Mouse (Mus musculus): ENCODE data around the gene Olfr399. TPM values are rescaled to one million over a fixed set of nuclear protein-coding genes. Genes with fewer than 3 reads are reported as not detected.

The Olfr399 gene
- 0.18 TPM in 1 of 2 replicates, not detected in the other for polyA plus RNA-seq (2012; ENCODE audit: low replicate concordance)

GRCm38 (mm10) chr11:74056451-74056850 lies at the start of gene Olfr399, which contains the start of gene Olfr139:
Gene Olfr399 (minus strand): TSS chr11:74056615.
Gene Olfr139 (minus strand): TSS chr11:74056551.

DNA sequence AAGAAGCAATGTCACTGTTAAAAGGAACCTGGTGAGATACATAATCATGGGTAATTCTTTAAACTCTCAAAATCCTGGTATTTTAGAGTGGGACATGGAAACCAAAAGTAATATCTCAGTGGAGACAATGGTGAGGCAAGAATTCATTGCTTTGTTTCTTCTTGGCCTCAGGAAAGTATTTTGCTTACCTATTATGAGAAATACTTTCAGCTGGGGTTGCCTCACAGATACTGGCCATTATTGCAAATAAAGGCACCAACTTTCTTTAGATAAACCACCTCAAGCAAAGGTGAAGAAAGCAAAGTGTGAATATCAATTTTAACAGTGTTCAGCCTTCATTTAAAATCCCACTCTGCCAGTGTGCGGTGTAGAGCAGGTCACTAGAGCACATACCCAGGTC lies 13.2 kb upstream of the Olfr399 start, which contains the start of gene Zfp616:
Gene Zfp616 (plus strand): TSS at position 301 of the 400 bp plus-strand sequence.

Other genes starting within 250 kb of the Olfr399 start
- not detected in 2 replicates for gene Olfr392, start 239.6 kb downstream of the Olfr399 start, polyA plus RNA-seq (2012; ENCODE audit: low replicate concordance)
- not detected in 2 replicates for gene Olfr393, start 205.2 kb downstream of the Olfr399 start, polyA plus RNA-seq (2012; ENCODE audit: low replicate concordance)
- not detected in 2 replicates for gene Olfr394, start 165.8 kb downstream of the Olfr399 start, polyA plus RNA-seq (2012; ENCODE audit: low replicate concordance)
- gene Olfr395, start 147.3 kb downstream of the Olfr399 start, polyA plus RNA-seq (2012; ENCODE audit: low replicate concordance) = not detected in 2 replicates
- not detected in 2 replicates for gene Olfr23, start 119.9 kb downstream of the Olfr399 start, polyA plus RNA-seq (2012; ENCODE audit: low replicate concordance)
- gene Olfr397, start 95.8 kb downstream of the Olfr399 start, polyA plus RNA-seq (2012; ENCODE audit: low replicate concordance) = not detected in 2 replicates
- gene Olfr398, start 66.2 kb downstream of the Olfr399 start, polyA plus RNA-seq (2012; ENCODE audit: low replicate concordance) = not detected in 2 replicates
- gene Olfr139, start 64 bp downstream of the Olfr399 start, polyA plus RNA-seq (2012; ENCODE audit: low replicate concordance) = not detected in 2 replicates
- 0.06 TPM in 1 of 2 replicates, not detected in the other for gene Zfp616, start 13.3 kb upstream of the Olfr399 start, polyA plus RNA-seq (2012; ENCODE audit: low replicate concordance)
- gene Olfr401, start 57.1 kb upstream of the Olfr399 start, polyA plus RNA-seq (2012; ENCODE audit: low replicate concordance) = not detected in 2 replicates
- not detected in 2 replicates for gene Olfr402, start 96.9 kb upstream of the Olfr399 start, polyA plus RNA-seq (2012; ENCODE audit: low replicate concordance)
- not detected in 2 replicates for gene Olfr403, start 129.6 kb upstream of the Olfr399 start, polyA plus RNA-seq (2012; ENCODE audit: low replicate concordance)
- not detected in 2 replicates for gene Olfr43, start 154.8 kb upstream of the Olfr399 start, polyA plus RNA-seq (2012; ENCODE audit: low replicate concordance)
- gene Olfr406, start 203.2 kb upstream of the Olfr399 start, polyA plus RNA-seq (2012; ENCODE audit: low replicate concordance) = not detected in 2 replicates
- not detected in 2 replicates for gene Olfr59, start 227.1 kb upstream of the Olfr399 start, polyA plus RNA-seq (2012; ENCODE audit: low replicate concordance)